Mouse (Mus musculus) cortical plate, adult 2 months (tissue): ENCODE measurements around the gene H1f0.

ENCODE experiments used
- CTCF ChIP-seq: fragments of 200-500 bp; IDR thresholded peaks from 2 replicates; pipeline ENCODE4 v1.5.1; 2011; ENCODE audit warnings: mild to moderate bottlenecking, control low read depth, low read length; ENCODE audit not compliant: insufficient read depth; ENCODE audit errors: extremely low read depth
- POLR2A ChIP-seq: fragments of 200-500 bp; IDR thresholded peaks from 2 replicates; pipeline ENCODE4 v1.6.1; 2011; ENCODE audit warnings: mild to moderate bottlenecking, low read length, control low read depth; ENCODE audit not compliant: insufficient read depth; ENCODE audit errors: extremely low read depth

DNA sequence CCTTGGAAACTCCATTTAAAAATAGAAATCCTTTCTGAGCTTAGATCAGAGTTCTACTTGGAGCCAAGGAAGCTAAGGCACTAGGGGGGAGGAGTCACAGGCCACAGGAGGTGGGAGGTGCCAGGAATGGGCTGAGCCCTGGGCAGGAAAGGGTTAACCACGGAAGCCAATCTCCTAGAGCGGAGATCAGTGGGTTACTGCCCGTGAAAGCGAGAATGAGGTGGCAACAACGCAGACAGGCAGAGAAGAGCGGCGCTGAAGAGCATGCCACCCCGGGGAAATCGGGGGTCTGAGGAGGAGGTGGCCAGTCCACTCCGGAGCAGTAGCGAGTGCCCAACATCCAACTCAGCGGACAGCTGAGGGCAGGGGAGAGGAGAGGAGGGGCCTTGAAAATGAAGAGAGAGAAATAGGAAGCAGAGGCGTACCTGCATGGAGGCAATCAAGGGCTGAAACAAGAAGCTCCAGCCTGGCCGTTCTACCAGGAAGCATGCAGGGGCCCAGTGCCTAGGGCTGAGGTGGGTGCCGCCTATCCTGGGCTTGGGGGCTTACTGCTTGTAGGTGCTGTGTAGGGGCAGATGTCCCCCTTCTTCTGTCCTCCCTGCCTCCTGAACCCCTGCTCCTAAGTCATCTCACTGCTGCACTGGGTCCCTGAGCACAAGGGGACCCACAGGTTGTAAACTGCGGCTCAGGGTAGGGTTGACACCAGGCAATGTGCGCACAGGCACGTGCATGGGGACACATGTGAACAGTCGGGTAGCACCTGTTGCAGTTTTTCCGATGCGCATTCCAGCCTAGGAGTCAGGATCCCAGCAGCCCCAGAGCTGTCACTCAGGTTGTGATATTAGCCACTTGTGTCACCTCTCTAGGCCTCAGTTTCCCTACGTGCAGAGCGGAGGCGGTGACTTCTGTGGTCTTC is 12.5 kb downstream of the H1f0 start:
- no peak for TF ChIP-seq POLR2A
- TF ChIP-seq CTCF = no peak
